Mouse (Mus musculus) bone marrow, adult 2 months (tissue): ENCODE measurements at regions not wholly inside any gene's neighbourhood (a gene's known extent, or its start where the extent isn't known, plus 50 kb on each side); places are given as distances from the start of the nearest gene placed in this dataset.

ENCODE experiments used
- H3K27ac ChIP-seq: fragments of 200-500 bp; 2 replicates; pipeline ENCODE4 v1.5.1; 2012; ENCODE audit warnings: low read depth, mild to moderate bottlenecking, control low read depth, inconsistent platforms, low read length; ENCODE audit not compliant: control insufficient read depth, poor library complexity, insufficient read depth
- H3K4me1 ChIP-seq: fragments of 200-500 bp; 2 replicates; pipeline ENCODE4 v1.6.1; 2011; ENCODE audit warnings: low read length; ENCODE audit not compliant: control insufficient read depth, insufficient read depth
- H3K4me3 ChIP-seq: fragments of 200-500 bp; replicated peaks from 2 replicates; pipeline ENCODE3; 2011; ENCODE audit warnings: mild to moderate bottlenecking, low read depth, low read length, control low read depth; ENCODE audit not compliant: control insufficient read depth
- CTCF ChIP-seq: fragments of 200-500 bp; IDR thresholded peaks from 2 replicates; pipeline ENCODE4 v1.5.1; 2011; ENCODE audit warnings: low read length, control low read depth; ENCODE audit not compliant: control insufficient read depth, insufficient read depth
- POLR2A ChIP-seq: fragments of 200-500 bp; IDR thresholded peaks from 2 replicates; pipeline ENCODE4 v1.6.1; 2011; ENCODE audit warnings: low read depth, mild to moderate bottlenecking, control low read depth, low read length, borderline replicate concordance; ENCODE audit not compliant: control insufficient read depth
- WGBS: fragments of 180-500 bp; shearing (Covaris S2); methylation state at CpG from one replicate; pipeline ENCODE4 v1.1.7; 2018; 5-methylcytosine and 5-hydroxymethylcytosine counted together

- Histone ChIP-seq H3K4me3 (no peak overlapping the region), H3K27ac (no peak overlapping the region), H3K4me1 (no peaks in the 10 kb centered on the region)
- no peak for TF ChIP-seq POLR2A
- no peak for TF ChIP-seq CTCF
- 82% methylated on average over 4 of the region's 4 CpGs for WGBS
These were observed 189.8 kb upstream of the Hs6st1 start for GRCm38 (mm10) chr1:35878426-35878825.

GRCm38 (mm10) chr1:35879388-35880093 is 188.7 kb upstream of the Hs6st1 start:
- Histone ChIP-seq H3K4me3 (no peak overlapping the region), H3K4me1 (no peaks in the 10 kb centered on the region), H3K27ac (no peak overlapping the region)
- TF ChIP-seq POLR2A, result no peak
- no peak for TF ChIP-seq CTCF
- WGBS, result 79% methylated on average over 11 of the region's 11 CpGs

- no peak overlapping the region for H3K4me3 ChIP-seq
- no peak overlapping the region for H3K27ac ChIP-seq
- WGBS, result 71% methylated on average over 6 of the region's 6 CpGs
- no peaks in the 10 kb centered on the region for H3K4me1 ChIP-seq
- no peak for TF ChIP-seq POLR2A
- no peak for TF ChIP-seq CTCF
These were observed 187.5 kb upstream of the Hs6st1 start for GRCm38 (mm10) chr1:35880562-35881265.

- TF ChIP-seq CTCF (no peak), POLR2A (no peak)
- 70% methylated on average over 4 of the region's 4 CpGs for WGBS
- Histone ChIP-seq H3K27ac (no peak overlapping the region), H3K4me3 (no peak overlapping the region), H3K4me1 (no peaks in the 10 kb centered on the region)
These were observed 186.7 kb upstream of the Hs6st1 start for GRCm38 (mm10) chr1:35881521-35881920.

- H3K27ac ChIP-seq, result no peak overlapping the region
- no peak overlapping the region for H3K4me3 ChIP-seq
- TF ChIP-seq POLR2A, result no peak
- no peak for TF ChIP-seq CTCF
- H3K4me1 ChIP-seq, result no peaks in the 10 kb centered on the region
- WGBS, result 68% methylated on average over 1 of the region's 1 CpGs
These were observed 186.1 kb upstream of the Hs6st1 start for GRCm38 (mm10) chr1:35882101-35882500.

- no peaks in the 10 kb centered on the region for H3K4me1 ChIP-seq
- no peak for TF ChIP-seq POLR2A
- no peak for TF ChIP-seq CTCF
- 29% methylated on average over 19 of the region's 19 CpGs for WGBS
- no peak overlapping the region for H3K27ac ChIP-seq
- H3K4me3 ChIP-seq, result no peak overlapping the region
These were observed 178.3 kb upstream of the Hs6st1 start for GRCm38 (mm10) chr1:35889731-35890499.

- H3K4me3 ChIP-seq, result no peak overlapping the region
These were observed 177.7 kb upstream of the Hs6st1 start for GRCm38 (mm10) chr1:35890500-35890900.

GRCm38 (mm10) chr1:35899536-35899935 is 168.7 kb upstream of the Hs6st1 start:
- TF ChIP-seq POLR2A, result no peak
- no peak for TF ChIP-seq CTCF
- no peaks in the 10 kb centered on the region for H3K4me1 ChIP-seq
- 68% methylated on average over 1 of the region's 1 CpGs for WGBS

More at GRCm38 (mm10) chr1:35890500-35890900, 177.7 kb upstream of the Hs6st1 start:
- WGBS, result 21% methylated on average over 15 of the region's 15 CpGs
- Histone ChIP-seq H3K4me1 (no peaks in the 10 kb centered on the region), H3K27ac (no peak overlapping the region)
- no peak for TF ChIP-seq CTCF
- TF ChIP-seq POLR2A, result no peak

More at GRCm38 (mm10) chr1:35899536-35899935, 168.7 kb upstream of the Hs6st1 start:
- Histone ChIP-seq H3K4me3 (no peak overlapping the region), H3K27ac (no peak overlapping the region)
